Mouse (Mus musculus): ENCODE measurements around the gene Aff1.

GRCm38 (mm10) chr5:103857151-103857550 is 165.0 kb downstream of the Aff1 start:
- TF ChIP-seq CTCF (IDR thresholded peaks at IDR 0.05; ENCODE audit: low read depth) (no peak), EP300 (IDR thresholded peaks at IDR 0.05; ENCODE audit: low read depth) (no peak)
